Mouse (Mus musculus) limb, embryonic 14.5 days (tissue): Measurements from ENCODE around the gene Rtp2. TPM values are rescaled to one million over a fixed set of nuclear protein-coding genes. Genes with fewer than 3 reads are reported as not detected.

Experiments used
- ATAC-seq: fragments of 200-750 bp; cut with Nextera tagmentation; 2 replicates; pipeline ENCODE4 v1.8.0; 2017; ENCODE audit warnings: low read depth, moderate number of reproducible peaks, moderate TSS enrichment; ENCODE audit not compliant: low FRiP score
- DNase-seq: peaks from one replicate; pipeline ENCODE4 v3.0.0-alpha.2; 2015; ENCODE audit warnings: low spot score
- H3K27ac ChIP-seq: fragments of 300-500 bp; sonication (generic); replicated peaks from 2 replicates; pipeline ENCODE4 v1.5.1; 2014; ENCODE audit warnings: low read depth, mild to moderate bottlenecking, low read length, moderate library complexity, mixed read lengths
- H3K27me3 ChIP-seq: fragments of 300-500 bp; sonication (generic); 2 replicates; pipeline ENCODE4 v1.6.1; 2014; ENCODE audit warnings: low read length, mixed read lengths; ENCODE audit not compliant: control insufficient read depth, insufficient read depth
- H3K36me3 ChIP-seq: fragments of 300-500 bp; sonication (generic); 2 replicates; pipeline ENCODE4 v1.6.1; 2014; ENCODE audit warnings: mild to moderate bottlenecking, low read length, moderate library complexity, mixed read lengths; ENCODE audit not compliant: control insufficient read depth, insufficient read depth
- H3K4me1 ChIP-seq: fragments of 300-500 bp; sonication (generic); 2 replicates; pipeline ENCODE4 v1.6.1; 2014; ENCODE audit warnings: antibody characterized with exemption, low read length, mixed read lengths; ENCODE audit not compliant: control insufficient read depth, insufficient read depth
- H3K4me2 ChIP-seq: fragments of 300-500 bp; sonication (generic); replicated peaks from 2 replicates; pipeline ENCODE4 v1.6.1; 2014; ENCODE audit warnings: low read depth, mild to moderate bottlenecking, low read length, moderate library complexity; ENCODE audit not compliant: severe bottlenecking
- H3K4me3 ChIP-seq: fragments of 300-500 bp; sonication (generic); replicated peaks from 2 replicates; pipeline ENCODE4 v1.5.1; 2014; ENCODE audit warnings: low read length
- H3K9ac ChIP-seq: fragments of 300-500 bp; sonication (generic); 2 replicates; pipeline ENCODE4 v1.6.1; 2014; ENCODE audit warnings: mild to moderate bottlenecking, low read depth, low read length, moderate library complexity; ENCODE audit not compliant: severe bottlenecking
- H3K9me3 ChIP-seq: fragments of 300-500 bp; sonication (generic); 2 replicates; pipeline ENCODE4 v1.6.1; 2016; ENCODE audit warnings: low read length; ENCODE audit not compliant: control insufficient read depth
- POLR2A ChIP-seq: fragments of 200-500 bp; IDR thresholded peaks from 2 replicates; pipeline ENCODE4 v1.8.0; 2012; ENCODE audit warnings: inconsistent platforms, mild to moderate bottlenecking, moderate library complexity, borderline replicate concordance; ENCODE audit not compliant: insufficient read depth, insufficient read length; ENCODE audit errors: extremely low read depth
- WGBS: fragments of 180-500 bp; shearing (Covaris S2); extraction: QIAGEN DNeasy Blood & Tissue Kit; methylation state at CpG from one replicate; pipeline ENCODE4 v1.1.7; 2014; 5-methylcytosine and 5-hydroxymethylcytosine counted together
- polyA plus RNA-seq, 2 experiments: library from polyadenylated mRNA; depleted of rRNA in 1 of 2; stranded (reverse) in 1 of 2; unstranded in 1 of 2; fragments of >200 nt; fragmentation: Nextera tagmentation in 1 of 2; extraction: Ambion mirVana in 1 of 2; gene quantifications; 2 replicates each; pipeline versions ENCODE4 v1.2.1 to v1.2.3; 2012 to 2014

The Rtp2 gene
- polyA plus RNA-seq, 2 experiments = not detected

GRCm38 (mm10) chr16:23927301-23928114 is 4.7 kb downstream of the Rtp2 start:
- no peak overlapping the region for H3K27ac ChIP-seq
- WGBS = 92% methylated on average over 33 of the region's 33 CpGs
- no peak for DNase-seq
- H3K36me3 ChIP-seq = no peaks in the 10 kb centered on the region
- no peak for ATAC-seq
- H3K4me2 ChIP-seq = no peak overlapping the region
- TF ChIP-seq POLR2A = no peak
- no peaks in the 10 kb centered on the region for H3K4me1 ChIP-seq
- no peak overlapping the region for H3K4me3 ChIP-seq
- H3K9me3 ChIP-seq = no peaks in the 10 kb centered on the region
- no peak overlapping the region for H3K9ac ChIP-seq
- H3K27me3 ChIP-seq = no peaks in the 10 kb centered on the region

GRCm38 (mm10) chr16:23922906-23923305 is 9.3 kb downstream of the Rtp2 start:
- no peak overlapping the region for H3K27ac ChIP-seq
- no peak for DNase-seq
- H3K4me3 ChIP-seq = no peak overlapping the region
- H3K4me2 ChIP-seq = no peak overlapping the region
- H3K27me3 ChIP-seq = no peaks in the 10 kb centered on the region
- no peaks in the 10 kb centered on the region for H3K4me1 ChIP-seq
- no peaks in the 10 kb centered on the region for H3K36me3 ChIP-seq
- H3K9ac ChIP-seq = no peak overlapping the region
- 65% methylated on average over 1 of the region's 1 CpGs for WGBS
- no peak for TF ChIP-seq POLR2A
- H3K9me3 ChIP-seq = no peaks in the 10 kb centered on the region
- no peak for ATAC-seq

- 58% methylated on average over 5 of the region's 5 CpGs for WGBS
- no peak overlapping the region for H3K9ac ChIP-seq
- H3K4me2 ChIP-seq = no peak overlapping the region
- H3K27me3 ChIP-seq = no peaks in the 10 kb centered on the region
- ATAC-seq = no peak
- TF ChIP-seq POLR2A = no peak
- DNase-seq = no peak
- H3K4me3 ChIP-seq = no peak overlapping the region
- H3K36me3 ChIP-seq = no peaks in the 10 kb centered on the region
- no peak overlapping the region for H3K27ac ChIP-seq
- no peaks in the 10 kb centered on the region for H3K9me3 ChIP-seq
- no peaks in the 10 kb centered on the region for H3K4me1 ChIP-seq
Observed at GRCm38 (mm10) chr16:23921697-23922096, 10.5 kb downstream of the Rtp2 start.

GRCm38 (mm10) chr16:23919418-23919817 is 12.8 kb downstream of the Rtp2 start:
- DNase-seq (no peak), ATAC-seq (no peak)
- H3K4me1 ChIP-seq = no peaks in the 10 kb centered on the region
- no peak overlapping the region for H3K4me3 ChIP-seq
- H3K4me2 ChIP-seq = no peak overlapping the region
- WGBS = 82% methylated on average over 2 of the region's 2 CpGs
- H3K27me3 ChIP-seq = no peaks in the 10 kb centered on the region
- no peak overlapping the region for H3K9ac ChIP-seq
- TF ChIP-seq POLR2A = no peak
- no peaks in the 10 kb centered on the region for H3K9me3 ChIP-seq
- H3K36me3 ChIP-seq = no peaks in the 10 kb centered on the region
- H3K27ac ChIP-seq = no peak overlapping the region

GRCm38 (mm10) chr16:23913401-23913800 is 18.8 kb downstream of the Rtp2 start:
- 43% methylated on average over 3 of the region's 3 CpGs for WGBS
- H3K4me2 ChIP-seq = no peak overlapping the region
- H3K9me3 ChIP-seq = no peaks in the 10 kb centered on the region
- no peak overlapping the region for H3K27ac ChIP-seq
- no peak overlapping the region for H3K9ac ChIP-seq
- H3K4me3 ChIP-seq = no peak overlapping the region
- no peak for TF ChIP-seq POLR2A
- no peaks in the 10 kb centered on the region for H3K27me3 ChIP-seq
- no peaks in the 10 kb centered on the region for H3K4me1 ChIP-seq
- DNase-seq (no peak), ATAC-seq (no peak)
- no peaks in the 10 kb centered on the region for H3K36me3 ChIP-seq
